Mouse (Mus musculus) limb, embryonic 14.5 days (tissue): ENCODE data around the gene Edc3. TPM values are rescaled to one million over a fixed set of nuclear protein-coding genes. Genes with fewer than 3 reads are reported as not detected.

Experiments used
- ATAC-seq: fragments of 200-750 bp; cut with Nextera tagmentation; 2 replicates; pipeline ENCODE4 v1.8.0; 2017; ENCODE audit warnings: low read depth, moderate number of reproducible peaks, moderate TSS enrichment; ENCODE audit not compliant: low FRiP score
- DNase-seq: peaks from one replicate; pipeline ENCODE4 v3.0.0-alpha.2; 2015; ENCODE audit warnings: low spot score
- H3K27ac ChIP-seq: fragments of 300-500 bp; sonication (generic); replicated peaks from 2 replicates; pipeline ENCODE4 v1.5.1; 2014; ENCODE audit warnings: low read depth, mild to moderate bottlenecking, low read length, moderate library complexity, mixed read lengths
- H3K27me3 ChIP-seq: fragments of 300-500 bp; sonication (generic); 2 replicates; pipeline ENCODE4 v1.6.1; 2014; ENCODE audit warnings: low read length, mixed read lengths; ENCODE audit not compliant: control insufficient read depth, insufficient read depth
- H3K36me3 ChIP-seq: fragments of 300-500 bp; sonication (generic); 2 replicates; pipeline ENCODE4 v1.6.1; 2014; ENCODE audit warnings: mild to moderate bottlenecking, low read length, moderate library complexity, mixed read lengths; ENCODE audit not compliant: control insufficient read depth, insufficient read depth
- H3K4me1 ChIP-seq: fragments of 300-500 bp; sonication (generic); 2 replicates; pipeline ENCODE4 v1.6.1; 2014; ENCODE audit warnings: antibody characterized with exemption, low read length, mixed read lengths; ENCODE audit not compliant: control insufficient read depth, insufficient read depth
- H3K4me2 ChIP-seq: fragments of 300-500 bp; sonication (generic); replicated peaks from 2 replicates; pipeline ENCODE4 v1.6.1; 2014; ENCODE audit warnings: low read depth, mild to moderate bottlenecking, low read length, moderate library complexity; ENCODE audit not compliant: severe bottlenecking
- H3K4me3 ChIP-seq: fragments of 300-500 bp; sonication (generic); replicated peaks from 2 replicates; pipeline ENCODE4 v1.5.1; 2014; ENCODE audit warnings: low read length
- H3K9ac ChIP-seq: fragments of 300-500 bp; sonication (generic); 2 replicates; pipeline ENCODE4 v1.6.1; 2014; ENCODE audit warnings: mild to moderate bottlenecking, low read depth, low read length, moderate library complexity; ENCODE audit not compliant: severe bottlenecking
- H3K9me3 ChIP-seq: fragments of 300-500 bp; sonication (generic); 2 replicates; pipeline ENCODE4 v1.6.1; 2016; ENCODE audit warnings: low read length; ENCODE audit not compliant: control insufficient read depth
- POLR2A ChIP-seq: fragments of 200-500 bp; IDR thresholded peaks from 2 replicates; pipeline ENCODE4 v1.8.0; 2012; ENCODE audit warnings: inconsistent platforms, mild to moderate bottlenecking, moderate library complexity, borderline replicate concordance; ENCODE audit not compliant: insufficient read depth, insufficient read length; ENCODE audit errors: extremely low read depth
- WGBS: fragments of 180-500 bp; shearing (Covaris S2); extraction: QIAGEN DNeasy Blood & Tissue Kit; methylation state at CpG from one replicate; pipeline ENCODE4 v1.1.7; 2014; 5-methylcytosine and 5-hydroxymethylcytosine counted together
- polyA plus RNA-seq, 2 experiments: library from polyadenylated mRNA; depleted of rRNA in 1 of 2; stranded (reverse) in 1 of 2; unstranded in 1 of 2; fragments of >200 nt; fragmentation: Nextera tagmentation in 1 of 2; extraction: Ambion mirVana in 1 of 2; gene quantifications; 2 replicates each; pipeline versions ENCODE4 v1.2.1 to v1.2.3; 2012 to 2014

Edc3 gene
- polyA plus RNA-seq, 2 experiments = 21.0 to 25.7 TPM

- ATAC-seq = no peak
Measured at GRCm38 (mm10) chr9:57671500-57671899, 36.8 kb upstream of the Edc3 start.

GRCm38 (mm10) chr9:57681411-57681810, 26.9 kb upstream of the Edc3 start:
- TF ChIP-seq POLR2A = no peak
- Histone ChIP-seq H3K36me3 (no peaks in the 10 kb centered on the region), H3K27me3 (no peaks in the 10 kb centered on the region), H3K4me2 (no peak overlapping the region), H3K4me3 (no peak overlapping the region), H3K9me3 (no peaks in the 10 kb centered on the region), H3K9ac (no peak overlapping the region), H3K27ac (no peak overlapping the region), H3K4me1 (no peaks in the 10 kb centered on the region)
- 83% methylated on average over 10 of the region's 10 CpGs for WGBS
- ATAC-seq (no peak), DNase-seq (no peak)

More at GRCm38 (mm10) chr9:57671500-57671899, 36.8 kb upstream of the Edc3 start:
- Histone ChIP-seq H3K27me3 (no peaks in the 10 kb centered on the region), H3K4me2 (no peak overlapping the region), H3K4me1 (no peaks in the 10 kb centered on the region), H3K4me3 (no peak overlapping the region), H3K27ac (no peak overlapping the region), H3K36me3 (no peaks in the 10 kb centered on the region), H3K9ac (no peak overlapping the region), H3K9me3 (no peaks in the 10 kb centered on the region)
- 85% methylated on average over 5 of the region's 5 CpGs for WGBS
- no peak for TF ChIP-seq POLR2A
- no peak for DNase-seq

- DNase-seq (no peak), ATAC-seq (no peak)
- Histone ChIP-seq H3K4me2 (no peak within 1 kb of the TSS), H3K9me3 (no peaks in the 10 kb centered on the region), H3K9ac (no peak within 1 kb of the TSS), H3K27me3 (no peaks in the 10 kb centered on the region), H3K27ac (no peak within 1 kb of the TSS), H3K4me1 (no peaks in the 10 kb centered on the region), H3K36me3 (no peaks in the 10 kb centered on the region), H3K4me3 (no peak within 1 kb of the TSS)
- no peak for TF ChIP-seq POLR2A
- 62% methylated on average over 5 of the region's 5 CpGs for WGBS
Measured at GRCm38 (mm10) chr9:57683520-57683919, 24.8 kb upstream of the Edc3 start, which contains the start of gene Cyp1a2. Gene Cyp1a2, minus strand, starts transcription at chr9:57683703.

- no peak overlapping the region for H3K4me3 ChIP-seq
- H3K4me1 ChIP-seq = no peaks in the 10 kb centered on the region
- H3K27ac ChIP-seq = no peak overlapping the region
- 89% methylated on average over 5 of the region's 5 CpGs for WGBS
- DNase-seq (no peak), ATAC-seq (no peak)
- no peaks in the 10 kb centered on the region for H3K36me3 ChIP-seq
- H3K4me2 ChIP-seq = no peak overlapping the region
- H3K9ac ChIP-seq = no peak overlapping the region
- no peaks in the 10 kb centered on the region for H3K27me3 ChIP-seq
- no peaks in the 10 kb centered on the region for H3K9me3 ChIP-seq
- no peak for TF ChIP-seq POLR2A
Measured at GRCm38 (mm10) chr9:57686011-57686410, 22.3 kb upstream of the Edc3 start.

- TF ChIP-seq POLR2A = no peak
- no peak within 1 kb of the TSS for H3K4me3 ChIP-seq
- H3K27me3 ChIP-seq = no peaks in the 10 kb centered on the region
- H3K4me1 ChIP-seq = no peaks in the 10 kb centered on the region
- no peak for DNase-seq
- H3K27ac ChIP-seq = no peak within 1 kb of the TSS
- no peaks in the 10 kb centered on the region for H3K9me3 ChIP-seq
- no peak within 1 kb of the TSS for H3K4me2 ChIP-seq
- WGBS = 88% methylated on average over 2 of the region's 2 CpGs
- no peak within 1 kb of the TSS for H3K9ac ChIP-seq
- no peaks in the 10 kb centered on the region for H3K36me3 ChIP-seq
- no peak for ATAC-seq
Measured at GRCm38 (mm10) chr9:57687751-57688150, 20.6 kb upstream of the Edc3 start, which contains the start of gene Cyp1a1. Gene Cyp1a1, plus strand, starts transcription at chr9:57687928.

- no peaks in the 10 kb centered on the region for H3K27me3 ChIP-seq
- H3K4me2 ChIP-seq = no peak overlapping the region
- DNase-seq (no peak), ATAC-seq (no peak)
- H3K4me3 ChIP-seq = no peak overlapping the region
- TF ChIP-seq POLR2A = no peak
- WGBS = 54% methylated on average over 2 of the region's 2 CpGs
- no peak overlapping the region for H3K9ac ChIP-seq
- no peak overlapping the region for H3K27ac ChIP-seq
- H3K36me3 ChIP-seq = no peaks in the 10 kb centered on the region
- H3K4me1 ChIP-seq = no peaks in the 10 kb centered on the region
- H3K9me3 ChIP-seq = no peaks in the 10 kb centered on the region
Measured at GRCm38 (mm10) chr9:57688158-57688557, 20.2 kb upstream of the Edc3 start.
